Mouse (Mus musculus) intestine, embryonic 14.5 days (tissue): ENCODE results near the gene Notch3. TPM values are rescaled to one million over a fixed set of nuclear protein-coding genes. Genes with fewer than 3 reads are reported as not detected.
A peak's percentile ranks its signal among the peaks of the same experiment; 100 is the strongest.
"Not testable (repeated sequence)": the region's sequence is repeated elsewhere in the genome, so short reads cannot be mapped to it uniquely, and the experiment has no call there.

ENCODE experiments used
- ATAC-seq: fragments of 200-750 bp; cut with Nextera tagmentation; replicated peaks from 2 replicates; pipeline ENCODE4 v1.8.0; 2017; ENCODE audit warnings: low read depth, moderate number of reproducible peaks, moderate TSS enrichment, moderate library complexity; ENCODE audit not compliant: low FRiP score, low TSS enrichment
- DNase-seq: peaks from one replicate; pipeline ENCODE4 v3.0.0-alpha.2; 2018; ENCODE audit warnings: low spot score
- H3K27ac ChIP-seq: fragments of 300-500 bp; sonication (generic); 2 replicates; pipeline ENCODE4 v1.5.1; 2014; ENCODE audit warnings: low read depth, mild to moderate bottlenecking, control low read depth
- H3K27me3 ChIP-seq: fragments of 300-500 bp; sonication (generic); replicated peaks from 2 replicates; pipeline ENCODE4 v1.6.1; 2014; ENCODE audit warnings: low read length, control low read depth; ENCODE audit not compliant: control insufficient read depth, insufficient read depth
- H3K36me3 ChIP-seq: fragments of 300-500 bp; sonication (generic); 2 replicates; pipeline ENCODE4 v1.6.1; 2014; ENCODE audit warnings: low read length, control low read depth; ENCODE audit not compliant: control insufficient read depth, insufficient read depth
- H3K4me1 ChIP-seq: fragments of 300-500 bp; sonication (generic); replicated peaks from 2 replicates; pipeline ENCODE4 v1.6.1; 2014; ENCODE audit warnings: low read length, control low read depth, mixed read lengths; ENCODE audit not compliant: control insufficient read depth, insufficient read depth
- H3K4me2 ChIP-seq: fragments of 300-500 bp; sonication (generic); 2 replicates; pipeline ENCODE4 v1.6.1; 2014; ENCODE audit warnings: low read length
- H3K4me3 ChIP-seq: fragments of 300-500 bp; sonication (generic); 2 replicates; pipeline ENCODE4 v1.5.1; 2014; ENCODE audit warnings: low read depth, low read length, control low read depth, mixed read lengths
- H3K9ac ChIP-seq: fragments of 300-500 bp; sonication (generic); 2 replicates; pipeline ENCODE4 v1.6.1; 2014; ENCODE audit warnings: mild to moderate bottlenecking, low read length
- H3K9me3 ChIP-seq: fragments of 300-500 bp; sonication (generic); 2 replicates; pipeline ENCODE4 v1.6.1; 2016; ENCODE audit warnings: low read length, control low read depth; ENCODE audit not compliant: control insufficient read depth
- WGBS: fragments of 180-500 bp; shearing (Covaris S2); extraction: QIAGEN DNeasy Blood & Tissue Kit; methylation state at CpG from one replicate; pipeline ENCODE4 v1.1.7; 2014; 5-methylcytosine and 5-hydroxymethylcytosine counted together
- polyA plus RNA-seq: library from polyadenylated mRNA; unstranded; fragments of >200 nt; fragmentation: Nextera tagmentation; extraction: Ambion mirVana; gene quantifications from 2 replicates; pipeline ENCODE4 v1.2.1, GENCODE M21; 2014

Notch3 gene
- polyA plus RNA-seq: 13.3 and 13.8 TPM in 2 replicates

GRCm38 (mm10) chr17:32166687-32167086 lies at the start of gene Notch3:
Gene Notch3, minus strand, starts transcription at chr17:32166852.
- Histone ChIP-seq H3K4me2 (peak within 1 kb of the TSS; percentile 78), H3K4me1 (peaks cover 31% of the 10 kb centered on the region), H3K27ac (peak within 1 kb of the TSS; percentile 87), H3K27me3 (no peaks in the 10 kb centered on the region), H3K9ac (peak within 1 kb of the TSS; percentile 64), H3K9me3 (no peaks in the 10 kb centered on the region), H3K4me3 (peak within 1 kb of the TSS; percentile 71), H3K36me3 (no peaks in the 10 kb centered on the region)
- DNase-seq (peak; percentile 84), ATAC-seq (peak; percentile 67)
- under 1% methylated on average over 23 of the region's 39 CpGs for WGBS

- H3K4me1 ChIP-seq, H3K4me3 ChIP-seq, H3K27ac ChIP-seq, ATAC-seq, H3K4me2 ChIP-seq, H3K27me3 ChIP-seq, DNase-seq, H3K9ac ChIP-seq, H3K9me3 ChIP-seq: not testable (repeated sequence)
- WGBS: 77% methylated on average over 4 of the region's 4 CpGs
- peaks cover 89% of the 10 kb centered on the region for H3K36me3 ChIP-seq
Measured at GRCm38 (mm10) chr17:32215587-32215986, 48.9 kb upstream of the Notch3 start.

- 92% methylated on average over 6 of the region's 6 CpGs for WGBS
- H3K27me3 ChIP-seq, H3K27ac ChIP-seq, H3K9ac ChIP-seq, H3K4me1 ChIP-seq, H3K4me3 ChIP-seq, ATAC-seq, H3K4me2 ChIP-seq, DNase-seq, H3K9me3 ChIP-seq: not testable (repeated sequence)
- H3K36me3 ChIP-seq: peaks cover 92% of the 10 kb centered on the region
Measured at GRCm38 (mm10) chr17:32211554-32211953, 44.9 kb upstream of the Notch3 start.

GRCm38 (mm10) chr17:32209752-32210151 lies 43.1 kb upstream of the Notch3 start:
- Histone ChIP-seq H3K36me3 (peaks cover 97% of the 10 kb centered on the region), H3K4me2 (no peak overlapping the region), H3K4me1 (0 out of 2 replicates have a peak, but pooled peaks cover 3% of the 10 kb centered on the region), H3K27me3 (no peaks in the 10 kb centered on the region), H3K4me3 (no peak overlapping the region), H3K9ac (no peak overlapping the region), H3K27ac (no peak overlapping the region), H3K9me3 (no peaks in the 10 kb centered on the region)
- 48% methylated on average over 3 of the region's 3 CpGs for WGBS
- DNase-seq (peak; percentile 71), ATAC-seq (no peak; the same call in 1 of the 2 replicates)

- peaks cover 97% of the 10 kb centered on the region for H3K36me3 ChIP-seq
- ATAC-seq: no peak
- 67% methylated on average over 6 of the region's 6 CpGs for WGBS
- no peak overlapping the region for H3K4me3 ChIP-seq
- no peak for DNase-seq
- 0 out of 2 replicates have a peak, but pooled peaks cover 3% of the 10 kb centered on the region for H3K4me1 ChIP-seq
- H3K27ac ChIP-seq: 0 out of 2 replicates have a peak overlapping the region, but pooled peaks have one; percentile 54
- no peak overlapping the region for H3K4me2 ChIP-seq
- H3K27me3 ChIP-seq: no peaks in the 10 kb centered on the region
- H3K9ac ChIP-seq: no peak overlapping the region
- no peaks in the 10 kb centered on the region for H3K9me3 ChIP-seq
Measured at GRCm38 (mm10) chr17:32209144-32209543, 42.5 kb upstream of the Notch3 start.

GRCm38 (mm10) chr17:32207586-32208245 lies 41.1 kb upstream of the Notch3 start:
- Histone ChIP-seq H3K9ac (no peak overlapping the region), H3K36me3 (peaks cover 96% of the 10 kb centered on the region), H3K4me3 (no peak overlapping the region), H3K9me3 (no peaks in the 10 kb centered on the region), H3K27me3 (no peaks in the 10 kb centered on the region), H3K4me1 (0 out of 2 replicates have a peak, but pooled peaks cover 3% of the 10 kb centered on the region), H3K27ac (peak overlapping the region; percentile 54), H3K4me2 (no peak overlapping the region)
- 71% methylated on average over 5 of the region's 5 CpGs for WGBS
- DNase-seq (no peak), ATAC-seq (no peak)

GRCm38 (mm10) chr17:32205345-32205744 lies 38.7 kb upstream of the Notch3 start:
- Histone ChIP-seq H3K9ac (no peak overlapping the region), H3K4me2 (no peak overlapping the region), H3K4me1 (0 out of 2 replicates have a peak, but pooled peaks cover 3% of the 10 kb centered on the region), H3K36me3 (peaks cover 98% of the 10 kb centered on the region), H3K27me3 (no peaks in the 10 kb centered on the region), H3K27ac (no peak overlapping the region), H3K9me3 (no peaks in the 10 kb centered on the region), H3K4me3 (no peak overlapping the region)
- 86% methylated on average over 3 of the region's 3 CpGs for WGBS
- no peak for ATAC-seq
- no peak for DNase-seq

- Histone ChIP-seq H3K4me3 (no peak overlapping the region), H3K9ac (no peak overlapping the region), H3K4me1 (0 out of 2 replicates have a peak, but pooled peaks cover 3% of the 10 kb centered on the region), H3K27ac (no peak overlapping the region), H3K36me3 (peaks cover 98% of the 10 kb centered on the region), H3K4me2 (no peak overlapping the region), H3K27me3 (no peaks in the 10 kb centered on the region), H3K9me3 (no peaks in the 10 kb centered on the region)
- 96% methylated on average over 3 of the region's 3 CpGs for WGBS
- ATAC-seq: no peak
- DNase-seq: no peak
Measured at GRCm38 (mm10) chr17:32202972-32203371, 36.3 kb upstream of the Notch3 start.

GRCm38 (mm10) chr17:32201086-32201485 lies 34.4 kb upstream of the Notch3 start:
- H3K9ac ChIP-seq: no peak overlapping the region
- peaks cover 98% of the 10 kb centered on the region for H3K36me3 ChIP-seq
- H3K4me2 ChIP-seq: no peak overlapping the region
- ATAC-seq (no peak), DNase-seq (no peak)
- H3K27ac ChIP-seq: no peak overlapping the region
- H3K27me3 ChIP-seq: no peaks in the 10 kb centered on the region
- H3K9me3 ChIP-seq: no peaks in the 10 kb centered on the region
- no peak overlapping the region for H3K4me3 ChIP-seq
- H3K4me1 ChIP-seq: no peaks in the 10 kb centered on the region
- 76% methylated on average over 5 of the region's 5 CpGs for WGBS
